Mouse (Mus musculus): Measurements from ENCODE around the gene Rabggta.

DNA sequence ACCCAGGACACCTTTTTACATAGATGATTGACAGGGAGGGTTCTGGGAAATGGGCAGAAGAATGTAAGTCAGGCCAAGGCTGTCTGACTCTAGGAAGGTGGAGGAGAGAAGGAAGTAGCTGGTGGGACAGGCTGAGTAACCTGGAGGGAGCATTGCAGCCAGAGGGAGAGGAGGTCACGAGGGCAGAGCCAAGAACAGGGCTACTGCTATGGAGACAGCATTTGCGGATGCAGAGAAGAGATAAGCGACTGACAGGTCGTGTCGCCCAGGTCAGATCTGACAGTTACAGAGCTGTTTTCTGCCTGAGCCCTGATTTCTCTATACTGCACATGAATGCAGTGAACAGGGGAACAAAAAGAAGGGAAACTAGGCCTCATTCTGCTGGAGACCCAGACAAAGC is 14.7 kb downstream of the Rabggta start:
- no peak for TF ChIP-seq CTCF (IDR thresholded peaks at IDR 0.05; ENCODE audit: low read depth, low read length)
- TF ChIP-seq GATA1 (IDR thresholded peaks at IDR 0.05; ENCODE audit: borderline replicate concordance, low read length) = no peak

Data from G1E (cell line).